Mouse (Mus musculus): Measurements from ENCODE around the gene Bace1. TPM values are rescaled to one million over a fixed set of nuclear protein-coding genes. Genes with fewer than 3 reads are reported as not detected.

Gene Bace1
- polyA plus RNA-seq (2016; fragmentation: Nextera tagmentation; extraction: Ambion mirVana): 22.4 and 22.6 TPM in 2 replicates

GRCm38 (mm10) chr9:45838434-45839138 is at the start of gene Bace1:
Gene Bace1, plus strand, starts transcription at chr9:45838580.
- Histone ChIP-seq H3K4me1 (peaks cover 27% of the 10 kb centered on the region), H3K27ac (replicated peaks) (peak within 1 kb of the TSS; percentile 75), H3K4me3 (peak within 1 kb of the TSS; percentile 79), H3K27me3 (replicated peaks; ENCODE audit: low read depth, poor library complexity, severe bottlenecking) (no peaks in the 10 kb centered on the region), H3K9me3 (no peaks in the 10 kb centered on the region), H3K36me3 (replicated peaks) (no peaks in the 10 kb centered on the region)
- WGBS: under 1% methylated on average over 40 of the region's 40 CpGs
- DNase-seq (ENCODE audit: low spot score): peak; percentile 82

GRCm38 (mm10) chr9:45791456-45792142 is 46.8 kb upstream of the Bace1 start:
- H3K4me3 ChIP-seq: no peak overlapping the region
- peaks cover 9% of the 10 kb centered on the region; the same call in 1 of the 2 replicates for H3K4me1 ChIP-seq
- H3K9me3 ChIP-seq: no peaks in the 10 kb centered on the region
- H3K27me3 ChIP-seq (replicated peaks; ENCODE audit: low read depth, poor library complexity, severe bottlenecking): no peaks in the 10 kb centered on the region
- H3K36me3 ChIP-seq (replicated peaks): peaks cover 71% of the 10 kb centered on the region
- WGBS: 77% methylated on average over 8 of the region's 8 CpGs
- H3K27ac ChIP-seq (replicated peaks): no peak overlapping the region; the same call in 1 of the 2 replicates
- no peak for DNase-seq (ENCODE audit: low spot score)

- Histone ChIP-seq H3K36me3 (replicated peaks) (peaks cover 65% of the 10 kb centered on the region), H3K27ac (replicated peaks) (no peak overlapping the region)
Observed at GRCm38 (mm10) chr9:45792235-45792634, 46.1 kb upstream of the Bace1 start.

GRCm38 (mm10) chr9:45793697-45794096 is 44.7 kb upstream of the Bace1 start:
- Histone ChIP-seq H3K36me3 (replicated peaks) (peaks cover 63% of the 10 kb centered on the region), H3K4me3 (no peak overlapping the region), H3K9me3 (no peaks in the 10 kb centered on the region), H3K27me3 (replicated peaks; ENCODE audit: low read depth, poor library complexity, severe bottlenecking) (no peaks in the 10 kb centered on the region), H3K27ac (replicated peaks) (no peak overlapping the region), H3K4me1 (peaks cover 13% of the 10 kb centered on the region)
- DNase-seq (ENCODE audit: low spot score): no peak
- 93% methylated on average over 6 of the region's 6 CpGs for WGBS

More at GRCm38 (mm10) chr9:45792235-45792634, 46.1 kb upstream of the Bace1 start:
- peaks cover 9% of the 10 kb centered on the region; the same call in 1 of the 2 replicates for H3K4me1 ChIP-seq
- DNase-seq (ENCODE audit: low spot score): no peak
- WGBS: 80% methylated on average over 1 of the region's 1 CpGs
- H3K9me3 ChIP-seq: no peaks in the 10 kb centered on the region
- H3K4me3 ChIP-seq: no peak overlapping the region
- H3K27me3 ChIP-seq (replicated peaks; ENCODE audit: low read depth, poor library complexity, severe bottlenecking): no peaks in the 10 kb centered on the region

GRCm38 (mm10) chr9:45795722-45796121 is 42.7 kb upstream of the Bace1 start:
- Histone ChIP-seq H3K9me3 (no peaks in the 10 kb centered on the region), H3K4me1 (peaks cover 16% of the 10 kb centered on the region), H3K27ac (replicated peaks) (no peak overlapping the region), H3K4me3 (no peak overlapping the region), H3K27me3 (replicated peaks; ENCODE audit: low read depth, poor library complexity, severe bottlenecking) (no peaks in the 10 kb centered on the region), H3K36me3 (replicated peaks) (peaks cover 59% of the 10 kb centered on the region)
- no peak for DNase-seq (ENCODE audit: low spot score)
- 85% methylated on average over 5 of the region's 5 CpGs for WGBS

- H3K4me1 ChIP-seq: peaks cover 16% of the 10 kb centered on the region
- H3K4me3 ChIP-seq: no peak overlapping the region
- H3K36me3 ChIP-seq (replicated peaks): peaks cover 60% of the 10 kb centered on the region
- H3K27me3 ChIP-seq (replicated peaks; ENCODE audit: low read depth, poor library complexity, severe bottlenecking): no peaks in the 10 kb centered on the region
- H3K9me3 ChIP-seq: no peaks in the 10 kb centered on the region
- WGBS: 82% methylated on average over 3 of the region's 3 CpGs
- DNase-seq (ENCODE audit: low spot score): no peak
- no peak overlapping the region for H3K27ac ChIP-seq (replicated peaks)
Observed at GRCm38 (mm10) chr9:45797271-45797670, 41.1 kb upstream of the Bace1 start.

- DNase-seq (ENCODE audit: low spot score): peak; percentile 81
- Histone ChIP-seq H3K27ac (replicated peaks) (peak overlapping the region; percentile 60), H3K4me1 (peaks cover 18% of the 10 kb centered on the region), H3K27me3 (replicated peaks; ENCODE audit: low read depth, poor library complexity, severe bottlenecking) (no peaks in the 10 kb centered on the region), H3K36me3 (replicated peaks) (peaks cover 56% of the 10 kb centered on the region), H3K9me3 (no peaks in the 10 kb centered on the region), H3K4me3 (no peak overlapping the region)
- 13% methylated on average over 13 of the region's 13 CpGs for WGBS
Observed at GRCm38 (mm10) chr9:45798467-45799164, 39.8 kb upstream of the Bace1 start.

GRCm38 (mm10) chr9:45799402-45799801 is 39.0 kb upstream of the Bace1 start:
- peaks cover 56% of the 10 kb centered on the region for H3K36me3 ChIP-seq (replicated peaks)
- H3K4me1 ChIP-seq: peaks cover 18% of the 10 kb centered on the region
- WGBS: 80% methylated on average over 8 of the region's 8 CpGs
- H3K27me3 ChIP-seq (replicated peaks; ENCODE audit: low read depth, poor library complexity, severe bottlenecking): no peaks in the 10 kb centered on the region
- H3K9me3 ChIP-seq: no peaks in the 10 kb centered on the region
- DNase-seq (ENCODE audit: low spot score): no peak
- H3K4me3 ChIP-seq: no peak overlapping the region
- H3K27ac ChIP-seq (replicated peaks): peak overlapping the region; percentile 32

GRCm38 (mm10) chr9:45803070-45803774 is 35.2 kb upstream of the Bace1 start:
- Histone ChIP-seq H3K4me1 (peaks cover 16% of the 10 kb centered on the region), H3K27me3 (replicated peaks; ENCODE audit: low read depth, poor library complexity, severe bottlenecking) (no peaks in the 10 kb centered on the region), H3K9me3 (no peaks in the 10 kb centered on the region), H3K4me3 (no peak overlapping the region), H3K27ac (replicated peaks) (no peak overlapping the region), H3K36me3 (replicated peaks) (peaks cover 80% of the 10 kb centered on the region)
- DNase-seq (ENCODE audit: low spot score): no peak
- 85% methylated on average over 21 of the region's 21 CpGs for WGBS

- no peak overlapping the region for H3K27ac ChIP-seq (replicated peaks)
- 91% methylated on average over 11 of the region's 11 CpGs for WGBS
Observed at GRCm38 (mm10) chr9:45806847-45807246, 31.5 kb upstream of the Bace1 start.

GRCm38 (mm10) chr9:45807337-45807736 is 31.0 kb upstream of the Bace1 start:
- WGBS: 91% methylated on average over 11 of the region's 11 CpGs
- H3K27ac ChIP-seq (replicated peaks): no peak overlapping the region
- H3K4me3 ChIP-seq: no peak overlapping the region
- DNase-seq (ENCODE audit: low spot score): no peak
- 0 out of 2 replicates have a peak, but pooled peaks cover 2% of the 10 kb centered on the region for H3K4me1 ChIP-seq
- peaks cover 65% of the 10 kb centered on the region for H3K36me3 ChIP-seq (replicated peaks)
- H3K27me3 ChIP-seq (replicated peaks; ENCODE audit: low read depth, poor library complexity, severe bottlenecking): no peaks in the 10 kb centered on the region
- no peaks in the 10 kb centered on the region for H3K9me3 ChIP-seq

More at GRCm38 (mm10) chr9:45806847-45807246, 31.5 kb upstream of the Bace1 start:
- no peaks in the 10 kb centered on the region for H3K9me3 ChIP-seq
- no peak overlapping the region for H3K4me3 ChIP-seq
- H3K36me3 ChIP-seq (replicated peaks): peaks cover 70% of the 10 kb centered on the region
- no peak for DNase-seq (ENCODE audit: low spot score)
- H3K4me1 ChIP-seq: 0 out of 2 replicates have a peak, but pooled peaks cover 2% of the 10 kb centered on the region
- H3K27me3 ChIP-seq (replicated peaks; ENCODE audit: low read depth, poor library complexity, severe bottlenecking): no peaks in the 10 kb centered on the region

- WGBS: 87% methylated on average over 8 of the region's 8 CpGs
- Histone ChIP-seq H3K36me3 (replicated peaks) (peaks cover 61% of the 10 kb centered on the region), H3K27me3 (replicated peaks; ENCODE audit: low read depth, poor library complexity, severe bottlenecking) (no peaks in the 10 kb centered on the region), H3K27ac (replicated peaks) (no peak overlapping the region), H3K4me3 (no peak overlapping the region), H3K4me1 (0 out of 2 replicates have a peak, but pooled peaks cover 2% of the 10 kb centered on the region), H3K9me3 (no peaks in the 10 kb centered on the region)
- DNase-seq (ENCODE audit: low spot score): no peak
Observed at GRCm38 (mm10) chr9:45807761-45808160, 30.6 kb upstream of the Bace1 start.
